ENCODE assay signal across 8 mouse cellular contexts in genomic region chr13:24279762-24280438, GRCm38 (mm10). TPM values are rescaled to one million over a fixed set of nuclear protein-coding genes. Genes with fewer than 3 reads are reported as not detected.
DNase-seq lines count a peak whose midpoint lies in the region; ATAC-seq and TF ChIP-seq lines count a peak whose summit lies in the region.

No protein-coding gene starts in this region.

- no peak for TF ChIP-seq POLR2A in liver, adult 2 months (IDR thresholded peaks at IDR 0.05; ENCODE audit: extremely low read depth, insufficient read depth, low read length)
- TF ChIP-seq POLR2A in cortical plate, adult 2 months (IDR thresholded peaks at IDR 0.05; ENCODE audit: extremely low read depth, insufficient read depth, low read length), result no peak

- no peaks in the 10 kb centered on the region for H3K9me3 ChIP-seq in hindbrain, embryonic 10.5 days
- H3K9me3 ChIP-seq in limb, embryonic 13.5 days, result no peaks in the 10 kb centered on the region

- H3K36me3 ChIP-seq in liver, adult 2 months (ENCODE audit: control insufficient read depth, insufficient read depth, low read length), result peaks cover 4% of the 10 kb centered on the region; the same call in 1 of the 2 replicates
- H3K36me3 ChIP-seq in hindbrain, embryonic 10.5 days, result no peaks in the 10 kb centered on the region
- H3K36me3 ChIP-seq in limb, embryonic 13.5 days, result peaks cover 7% of the 10 kb centered on the region; the same call in 1 of the 2 replicates

- no peaks in the 10 kb centered on the region for H3K4me1 ChIP-seq in liver, adult 2 months (ENCODE audit: control insufficient read depth, insufficient read depth, low read length)
- peaks cover 5% of the 10 kb centered on the region; the same call in 1 of the 2 replicates for H3K4me1 ChIP-seq in cortical plate, adult 2 months (ENCODE audit: control insufficient read depth, insufficient read depth, low read length)
- peaks cover 21% of the 10 kb centered on the region for H3K4me1 ChIP-seq in hindbrain, embryonic 10.5 days (replicated peaks)
- peaks cover 30% of the 10 kb centered on the region for H3K4me1 ChIP-seq in limb, embryonic 13.5 days

- DNase-seq in liver, adult 2 months (ENCODE audit: extremely low read depth, low read depth, low spot score), result no peak
- no peak for DNase-seq in liver
- DNase-seq in hindbrain, embryonic 10.5 days (ENCODE audit: low spot score), result peak; percentile 24
- peak; percentile 51 for DNase-seq in neural tube, embryonic 10.5 days (ENCODE audit: extremely low spot score, low spot score)
- no peak for DNase-seq in urinary bladder, postnatal 25 days (ENCODE audit: low spot score)

- ATAC-seq in limb, embryonic 13.5 days (ENCODE audit: low FRiP score, low read depth), result no peak
- ATAC-seq in CD4-positive, CD25-positive, alpha-beta regulatory T cell, adult 4 months, result no peak

- WGBS in liver, adult 2 months, result 32% methylated on average over 21 of the region's 21 CpGs
- under 1% methylated on average over 21 of the region's 21 CpGs for WGBS in hindbrain, embryonic 10.5 days
- under 1% methylated on average over 21 of the region's 21 CpGs for WGBS in limb, embryonic 13.5 days

- peak overlapping the region; percentile 68 for H3K9ac ChIP-seq in liver, adult 2 months (ENCODE audit: low read depth, low read length)
- peak overlapping the region; percentile 81 for H3K9ac ChIP-seq in limb, embryonic 13.5 days

- TF ChIP-seq CTCF in liver, adult 2 months (IDR thresholded peaks at IDR 0.05; ENCODE audit: low read depth, low read length), result no peak
- TF ChIP-seq CTCF in cortical plate, adult 2 months (IDR thresholded peaks at IDR 0.05; ENCODE audit: extremely low read depth, insufficient read depth, low read length), result no peak

- no peak overlapping the region for H3K27ac ChIP-seq in liver, adult 2 months (replicated peaks; ENCODE audit: insufficient read depth, low read depth, low read length)
- H3K27ac ChIP-seq in cortical plate, adult 2 months (ENCODE audit: insufficient read depth, low read length), result no peak overlapping the region
- H3K27ac ChIP-seq in hindbrain, embryonic 10.5 days, result peak overlapping the region; percentile 91
- H3K27ac ChIP-seq in limb, embryonic 13.5 days, result peak overlapping the region; percentile 96; the same call in 1 of the 2 replicates

- peak overlapping the region; percentile 84 for H3K4me3 ChIP-seq in liver, adult 2 months (ENCODE audit: insufficient read depth, low read depth, low read length)
- H3K4me3 ChIP-seq in cortical plate, adult 2 months (ENCODE audit: insufficient read depth, low read length), result peak overlapping the region; percentile 88
- peak overlapping the region; percentile 79 for H3K4me3 ChIP-seq in hindbrain, embryonic 10.5 days
- H3K4me3 ChIP-seq in limb, embryonic 13.5 days, result peak overlapping the region; percentile 76

- H3K79me2 ChIP-seq in liver, adult 2 months (ENCODE audit: control insufficient read depth, insufficient read depth, low read length), result 0 out of 2 replicates have a peak, but pooled peaks cover 5% of the 10 kb centered on the region

- H3K4me2 ChIP-seq in limb, embryonic 13.5 days (replicated peaks), result peak overlapping the region; percentile 88

- H3K27me3 ChIP-seq in liver, adult 2 months (ENCODE audit: control insufficient read depth, insufficient read depth, low read length), result no peaks in the 10 kb centered on the region
- peaks cover 17% of the 10 kb centered on the region for H3K27me3 ChIP-seq in hindbrain, embryonic 10.5 days (ENCODE audit: insufficient read depth, poor library complexity, severe bottlenecking)
- no peaks in the 10 kb centered on the region for H3K27me3 ChIP-seq in limb, embryonic 13.5 days

RNA-seq across cellular contexts. Expression of gene Carmil1, which starts 0.7 kb away (rescaled TPM):
- 4.6 and 7.7 TPM in 2 replicates for total RNA-seq in liver, adult 2 months (2014; rRNA removed)
- polyA plus RNA-seq in liver, adult 2 months (2012; rRNA removed), result 1.8 and 2.9 TPM in 2 replicates
- polyA plus RNA-seq in cortical plate, adult 2 months (2012; rRNA removed), result 21.5 and 22.9 TPM in 2 replicates
- 20.0 and 21.7 TPM in 2 replicates for polyA plus RNA-seq in hindbrain, embryonic 10.5 days (2016; fragmentation: Nextera tagmentation; extraction: Ambion mirVana)
- polyA plus RNA-seq in limb, embryonic 13.5 days (2015; fragmentation: Nextera tagmentation; extraction: Ambion mirVana), result 44.7 and 44.8 TPM in 2 replicates
- 1 to 10 TPM in 1 of 2 experiments, under 1 TPM in 1; 0.55 to 1.3 TPM for polyA plus RNA-seq in CD4-positive, CD25-positive, alpha-beta regulatory T cell, adult 4 months (2017; shearing (Covaris generic))

RNA-seq across cellular contexts. Expression of gene Cmah, which starts 47.3 kb away (rescaled TPM):
- total RNA-seq in liver, adult 2 months (2014; rRNA removed), result 35.2 and 49.3 TPM in 2 replicates
- polyA plus RNA-seq in liver, adult 2 months (2012; rRNA removed), result 11.8 and 12.6 TPM in 2 replicates
- polyA plus RNA-seq in cortical plate, adult 2 months (2012; rRNA removed), result 0.04 and 0.15 TPM in 2 replicates
- polyA plus RNA-seq in hindbrain, embryonic 10.5 days (2016; fragmentation: Nextera tagmentation; extraction: Ambion mirVana), result 0.17 and 0.54 TPM in 2 replicates
- 0.08 and 0.18 TPM in 2 replicates for polyA plus RNA-seq in limb, embryonic 13.5 days (2015; fragmentation: Nextera tagmentation; extraction: Ambion mirVana)
- polyA plus RNA-seq in CD4-positive, CD25-positive, alpha-beta regulatory T cell, adult 4 months (2017; shearing (Covaris generic)), result 10 to 100 TPM; 49.8 to 61.7 TPM

Comparison
In these comparisons a context has a peak if more than half of its experiments do, and no peak if none do; other contexts are left out.
1. DNase-seq: peak in hindbrain, embryonic 10.5 days (single experiment) and neural tube, embryonic 10.5 days (single experiment); none in liver, adult 2 months (single experiment), liver (single experiment) and urinary bladder, postnatal 25 days (single experiment).
2. H3K27ac ChIP-seq: peak in hindbrain, embryonic 10.5 days (single experiment) and limb, embryonic 13.5 days (single experiment); none in liver, adult 2 months (single experiment) and cortical plate, adult 2 months (single experiment).
3. Peak in every context shown above with its lines, with median percentiles within 50 percentile points of each other: H3K4me3 ChIP-seq.